Mouse (Mus musculus) monocyte, adult 59 days (primary cell): ENCODE results near the gene Top2a. TPM values are rescaled to one million over a fixed set of nuclear protein-coding genes. Genes with fewer than 3 reads are reported as not detected.

Source experiments
- total RNA-seq, 2 experiments: library from RNA; stranded (reverse); gene quantifications; one replicate each; pipeline ENCODE4 v1.2.4; 2023

Gene Top2a
- total RNA-seq: 10 to 100 TPM in 1 of 2 experiments, 1 to 10 TPM in 1; 6.4 to 11.1 TPM

GRCm38 (mm10) chr11:99023500-99024467 is at the start of gene Top2a:
Top2a (minus strand) TSS chr11:99024189.

GRCm38 (mm10) chr11:99041051-99041729 is 17.2 kb upstream of the Top2a start, which contains the start of gene Igfbp4:
Igfbp4 (plus strand) TSS chr11:99041244.

DNA sequence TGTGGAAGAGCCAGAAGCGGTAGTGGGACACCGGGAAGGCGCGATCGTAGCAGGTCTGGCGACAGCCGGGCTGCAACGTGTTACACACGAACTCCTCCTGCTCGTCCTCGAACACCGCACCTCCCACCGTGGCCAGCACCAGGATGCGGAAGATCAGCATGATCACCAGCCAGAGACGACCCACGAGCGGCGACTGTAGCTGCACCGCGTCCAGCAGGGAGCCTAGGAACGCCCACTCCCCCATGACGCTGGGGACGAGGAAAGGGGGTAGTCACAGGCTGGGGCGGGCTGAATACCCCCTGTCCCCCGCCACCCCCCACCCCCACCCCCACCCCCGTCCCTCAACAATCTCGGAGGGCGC is 41.2 kb downstream of the Top2a start, which contains the start of gene Gjd3:
Gene Gjd3 (minus strand): TSS at position 244 of the 361 bp plus-strand sequence.

Other genes starting within 250 kb of the Top2a start
- 10 to 100 TPM; 21.6 to 27.8 TPM for gene Nr1d1, start 248.9 kb downstream of the Top2a start, total RNA-seq
- gene Msl1, start 228.7 kb downstream of the Top2a start, total RNA-seq: 100 to 1,000 TPM; 121 to 126 TPM
- gene Casc3, start 219.3 kb downstream of the Top2a start, total RNA-seq: 10 to 100 TPM; 78.5 to 94.7 TPM
- gene Rapgefl1, start 187.4 kb downstream of the Top2a start, total RNA-seq: under 1 TPM; 0.33 to 0.50 TPM
- gene Wipf2, start 160.6 kb downstream of the Top2a start, total RNA-seq: 10 to 100 TPM; 31.9 to 44.6 TPM
- gene Cdc6, start 116.4 kb downstream of the Top2a start, total RNA-seq: under 1 TPM; 0.73 to 0.91 TPM
- 100 to 1,000 TPM; 289 to 293 TPM for gene Rara, start 96.4 kb downstream of the Top2a start, total RNA-seq
- gene Gjd3, start 41.2 kb downstream of the Top2a start, total RNA-seq: not detected
- gene Igfbp4, start 17.1 kb upstream of the Top2a start, total RNA-seq: 1 to 10 TPM; 5.0 to 6.4 TPM
- gene Tns4, start 65.1 kb upstream of the Top2a start, total RNA-seq: 10 to 100 TPM; 15.4 to 17.9 TPM
- gene Ccr7, start 130.9 kb upstream of the Top2a start, total RNA-seq: 10 to 100 TPM; 15.0 to 16.6 TPM
- 10 to 100 TPM; 69.8 to 97.3 TPM for gene Smarce1, start 206.8 kb upstream of the Top2a start, total RNA-seq
- gene Krt222, start 219.9 kb upstream of the Top2a start, total RNA-seq: not detected